Mouse (Mus musculus): Measurements from ENCODE around the gene Slxl1. TPM values are rescaled to one million over a fixed set of nuclear protein-coding genes. Genes with fewer than 3 reads are reported as not detected.
"Not testable (repeated sequence)": the region's sequence is repeated elsewhere in the genome, so short reads cannot be mapped to it uniquely, and the experiment has no call there.

The Slxl1 gene
- not detected for total RNA-seq (2021)

GRCm38 (mm10) chrX:55226576-55226975 is at the start of gene Slxl1:
TSS of gene Slxl1 (plus strand) at chrX:55226876.
- DNase-seq (ENCODE audit: extremely low spot score in 1 of 2, low spot score in 1 of 2): not testable (repeated sequence)
